Mouse (Mus musculus) heart, embryonic 12.5 days (tissue): ENCODE measurements around the gene Alyref2. TPM values are rescaled to one million over a fixed set of nuclear protein-coding genes. Genes with fewer than 3 reads are reported as not detected.

Source experiments
- ATAC-seq: fragments of 200-750 bp; cut with Nextera tagmentation; 2 replicates; pipeline ENCODE4 v1.8.0; 2017; ENCODE audit warnings: moderate TSS enrichment, moderate library complexity; ENCODE audit not compliant: insufficient number of reproducible peaks, low FRiP score
- H3K27ac ChIP-seq: fragments of 300-500 bp; sonication (generic); 2 replicates; pipeline ENCODE4 v1.5.1; 2016; ENCODE audit warnings: mild to moderate bottlenecking, moderate library complexity; ENCODE audit not compliant: poor library complexity, severe bottlenecking
- H3K27me3 ChIP-seq: fragments of 300-500 bp; sonication (generic); replicated peaks from 2 replicates; pipeline ENCODE4 v1.6.1; 2016; ENCODE audit warnings: mild to moderate bottlenecking, moderate library complexity
- H3K36me3 ChIP-seq: fragments of 300-500 bp; sonication (generic); 2 replicates; pipeline ENCODE4 v1.6.1; 2016; ENCODE audit warnings: mild to moderate bottlenecking, moderate library complexity
- H3K4me1 ChIP-seq: fragments of 300-500 bp; sonication (generic); replicated peaks from 2 replicates; pipeline ENCODE4 v1.6.1; 2016; ENCODE audit warnings: mild to moderate bottlenecking
- H3K4me2 ChIP-seq: fragments of 300-500 bp; sonication (generic); 2 replicates; pipeline ENCODE4 v1.6.1; 2016; ENCODE audit warnings: mild to moderate bottlenecking, moderate library complexity
- H3K4me3 ChIP-seq: fragments of 300-500 bp; sonication (generic); 2 replicates; pipeline ENCODE4 v1.5.1; 2016; ENCODE audit warnings: mild to moderate bottlenecking
- H3K9ac ChIP-seq: fragments of 300-500 bp; sonication (generic); 2 replicates; pipeline ENCODE4 v1.6.1; 2016; ENCODE audit warnings: mild to moderate bottlenecking, moderate library complexity
- H3K9me3 ChIP-seq: fragments of 300-500 bp; sonication (generic); replicated peaks from 2 replicates; pipeline ENCODE4 v1.6.1; 2016; ENCODE audit warnings: mild to moderate bottlenecking, moderate library complexity
- WGBS: fragments of 180-500 bp; shearing (Covaris S2); methylation state at CpG from one replicate; pipeline ENCODE4 v1.1.7; 2016; 5-methylcytosine and 5-hydroxymethylcytosine counted together
- polyA plus RNA-seq: library from polyadenylated mRNA; unstranded; fragments of >200 nt; fragmentation: Nextera tagmentation; extraction: Ambion mirVana; gene quantifications from 2 replicates; pipeline ENCODE4 v1.2.1, GENCODE M21; 2016

Alyref2 gene
- polyA plus RNA-seq, 1 experiment from 2014 or later = 13.3 TPM

GRCm38 (mm10) chr1:171535194-171535593, 31.9 kb downstream of the Alyref2 start, which contains the start of gene Itln1:
TSS of gene Itln1 (minus strand) at chr1:171535294.
- Histone ChIP-seq H3K36me3 (no peaks in the 10 kb centered on the region), H3K9ac (no peak within 1 kb of the TSS), H3K9me3 (peaks cover 4% of the 10 kb centered on the region), H3K27me3 (no peaks in the 10 kb centered on the region), H3K4me2 (no peak within 1 kb of the TSS), H3K4me1 (no peaks in the 10 kb centered on the region), H3K27ac (no peak within 1 kb of the TSS), H3K4me3 (no peak within 1 kb of the TSS)
- 86% methylated on average over 1 of the region's 1 CpGs for WGBS
- ATAC-seq = no peak

GRCm38 (mm10) chr1:171540694-171541093, 37.4 kb downstream of the Alyref2 start:
- ATAC-seq = no peak
- Histone ChIP-seq H3K4me3 (no peak overlapping the region), H3K9me3 (peaks cover 4% of the 10 kb centered on the region), H3K4me1 (no peaks in the 10 kb centered on the region), H3K27ac (no peak overlapping the region), H3K36me3 (no peaks in the 10 kb centered on the region), H3K27me3 (no peaks in the 10 kb centered on the region), H3K9ac (no peak overlapping the region), H3K4me2 (no peak overlapping the region)
- WGBS = 80% methylated on average over 1 of the region's 1 CpGs

- Histone ChIP-seq H3K9ac (no peak overlapping the region), H3K4me3 (no peak overlapping the region), H3K36me3 (no peaks in the 10 kb centered on the region), H3K4me2 (no peak overlapping the region), H3K27ac (no peak overlapping the region), H3K9me3 (peaks cover 5% of the 10 kb centered on the region), H3K27me3 (no peaks in the 10 kb centered on the region), H3K4me1 (peaks cover 17% of the 10 kb centered on the region)
- no peak for ATAC-seq
- WGBS = 76% methylated on average over 7 of the region's 7 CpGs
Measured at GRCm38 (mm10) chr1:171551326-171551725, 48.0 kb downstream of the Alyref2 start.

DNA sequence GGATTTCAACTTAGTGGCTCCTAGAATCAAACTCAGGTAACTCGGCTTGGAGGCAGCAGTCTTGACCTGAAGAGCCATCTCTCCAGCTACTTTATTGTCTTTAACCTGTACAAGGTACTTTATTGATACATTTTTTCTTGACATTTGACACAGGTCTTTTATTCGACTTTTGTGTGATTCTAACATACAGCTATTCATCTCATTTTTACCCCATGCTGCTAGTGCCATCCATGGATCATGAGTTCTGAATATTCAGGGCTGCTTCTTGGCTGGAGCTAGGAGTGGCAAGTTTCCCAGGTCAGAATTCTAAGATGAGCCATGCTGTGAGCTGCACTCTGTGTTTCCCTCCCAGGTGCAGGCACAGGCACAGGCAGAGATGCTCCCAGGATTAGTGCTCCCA, 49.0 kb downstream of the Alyref2 start:
- peak overlapping the region; percentile 21; the same call in 1 of the 2 replicates for H3K4me2 ChIP-seq
- H3K4me3 ChIP-seq = no peak overlapping the region
- no peak for ATAC-seq
- 79% methylated on average over 2 of the region's 2 CpGs for WGBS
- peaks cover 17% of the 10 kb centered on the region for H3K4me1 ChIP-seq
- peaks cover 5% of the 10 kb centered on the region for H3K9me3 ChIP-seq
- H3K9ac ChIP-seq = no peak overlapping the region
- no peaks in the 10 kb centered on the region for H3K36me3 ChIP-seq
- no peaks in the 10 kb centered on the region for H3K27me3 ChIP-seq
- H3K27ac ChIP-seq = peak overlapping the region; percentile 79

DNA sequence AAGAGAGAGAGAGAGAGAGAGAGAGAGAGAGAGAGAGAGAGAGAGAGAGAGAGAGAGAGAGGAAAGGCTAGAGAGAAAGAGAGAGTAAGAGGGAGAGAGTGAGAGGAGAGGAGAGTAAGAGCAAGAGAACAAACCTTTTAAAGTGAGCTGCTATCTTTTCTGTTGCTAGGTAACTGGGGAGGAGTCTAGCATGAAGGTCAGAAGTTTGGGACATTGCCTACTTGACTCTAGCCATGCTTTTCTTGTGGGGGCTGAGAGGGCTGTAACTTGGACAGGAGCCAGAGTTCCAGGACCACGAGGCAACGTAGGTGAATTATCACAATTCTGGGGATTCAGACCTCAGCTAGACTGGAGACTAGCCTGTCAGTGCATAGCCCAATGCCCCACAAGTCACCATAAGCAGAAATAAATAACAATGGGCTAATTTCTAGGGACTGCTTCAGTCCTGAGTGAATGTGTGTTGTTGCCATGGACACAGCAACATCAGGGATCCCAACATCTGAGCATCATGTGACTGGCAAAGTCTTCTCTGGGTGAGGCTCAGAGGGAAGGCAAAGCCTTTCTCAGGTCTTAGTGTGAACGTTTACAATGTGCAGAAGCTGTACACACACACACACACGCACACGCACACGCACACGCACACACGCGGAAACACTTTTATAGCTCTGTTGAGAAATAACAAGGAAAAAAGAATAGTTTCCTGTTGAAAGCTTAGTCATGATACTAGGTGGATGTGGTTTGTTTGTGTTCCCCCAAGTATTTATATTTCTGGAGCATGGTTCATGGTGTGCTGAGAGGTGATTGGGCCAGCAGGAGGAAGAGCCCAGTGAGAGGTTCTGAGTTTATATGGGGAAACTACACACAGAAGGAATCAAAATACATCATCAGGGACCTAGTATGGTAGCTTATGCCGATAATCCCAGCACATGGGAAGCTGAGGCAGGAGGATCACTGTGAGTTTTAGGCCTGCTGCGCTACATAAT, 50.4 kb downstream of the Alyref2 start:
- Histone ChIP-seq H3K9ac (no peak overlapping the region), H3K27ac (peak overlapping the region; percentile 79), H3K4me3 (no peak overlapping the region), H3K4me2 (peak overlapping the region; percentile 37), H3K4me1 (peaks cover 17% of the 10 kb centered on the region), H3K36me3 (no peaks in the 10 kb centered on the region), H3K27me3 (no peaks in the 10 kb centered on the region), H3K9me3 (peaks cover 5% of the 10 kb centered on the region)
- ATAC-seq = peak; percentile 79
- WGBS = 71% methylated on average over 11 of the region's 11 CpGs

Other genes with a start within 250 kb of the Alyref2 start
- gene B4galt3, start 233.2 kb upstream of the Alyref2 start, polyA plus RNA-seq = 49.5 and 56.1 TPM in 2 replicates
- 51.7 and 55.4 TPM in 2 replicates for gene Ppox, start 222.3 kb upstream of the Alyref2 start, polyA plus RNA-seq
- gene Usp21, start 215.5 kb upstream of the Alyref2 start, polyA plus RNA-seq = 55.1 and 55.7 TPM in 2 replicates
- 84.1 and 86.2 TPM in 2 replicates for gene Ufc1, start 208.5 kb upstream of the Alyref2 start, polyA plus RNA-seq
- 38.6 and 43.3 TPM in 2 replicates for gene Dedd, start 174.3 kb upstream of the Alyref2 start, polyA plus RNA-seq
- 31.9 and 33.9 TPM in 2 replicates for gene Nit1, start 157.8 kb upstream of the Alyref2 start, polyA plus RNA-seq
- gene Pfdn2, start 157.8 kb upstream of the Alyref2 start, polyA plus RNA-seq = 96.8 and 111 TPM in 2 replicates
- gene Klhdc9, start 142.7 kb upstream of the Alyref2 start, polyA plus RNA-seq = 0.46 and 0.74 TPM in 2 replicates
- 0.17 and 0.52 TPM in 2 replicates for gene Nectin4, start 133.4 kb upstream of the Alyref2 start, polyA plus RNA-seq
- 0.30 and 0.68 TPM in 2 replicates for gene Arhgap30, start 114.5 kb upstream of the Alyref2 start, polyA plus RNA-seq
- 62.7 and 65.1 TPM in 2 replicates for gene Usf1, start 92.2 kb upstream of the Alyref2 start, polyA plus RNA-seq
- gene Tstd1, start 84.6 kb upstream of the Alyref2 start, polyA plus RNA-seq = 1.9 and 3.6 TPM in 2 replicates
- gene F11r, start 65.9 kb upstream of the Alyref2 start, polyA plus RNA-seq = 70.7 and 71.0 TPM in 2 replicates
- gene Itln1, start 31.8 kb downstream of the Alyref2 start, polyA plus RNA-seq = not detected in 2 replicates
- gene Cd244a, start 55.7 kb downstream of the Alyref2 start, polyA plus RNA-seq = not detected in 2 replicates
- gene Ly9, start 103.9 kb downstream of the Alyref2 start, polyA plus RNA-seq = 0.10 TPM in 1 of 2 replicates, not detected in the other
- not detected in 2 replicates for gene Slamf7, start 149.6 kb downstream of the Alyref2 start, polyA plus RNA-seq
- 0.69 and 0.86 TPM in 2 replicates for gene Cd48, start 178.5 kb downstream of the Alyref2 start, polyA plus RNA-seq